Mouse (Mus musculus) embryo, embryonic 10 days (tissue): ENCODE data around the gene Rbms3.
A peak's percentile ranks its signal among the peaks of the same experiment; 100 is the strongest.

Source experiments
- DNase-seq: peaks from one replicate; pipeline ENCODE4 v3.0.0-alpha.2; 2015; ENCODE audit warnings: low spot score

The Rbms3 gene

DNA sequence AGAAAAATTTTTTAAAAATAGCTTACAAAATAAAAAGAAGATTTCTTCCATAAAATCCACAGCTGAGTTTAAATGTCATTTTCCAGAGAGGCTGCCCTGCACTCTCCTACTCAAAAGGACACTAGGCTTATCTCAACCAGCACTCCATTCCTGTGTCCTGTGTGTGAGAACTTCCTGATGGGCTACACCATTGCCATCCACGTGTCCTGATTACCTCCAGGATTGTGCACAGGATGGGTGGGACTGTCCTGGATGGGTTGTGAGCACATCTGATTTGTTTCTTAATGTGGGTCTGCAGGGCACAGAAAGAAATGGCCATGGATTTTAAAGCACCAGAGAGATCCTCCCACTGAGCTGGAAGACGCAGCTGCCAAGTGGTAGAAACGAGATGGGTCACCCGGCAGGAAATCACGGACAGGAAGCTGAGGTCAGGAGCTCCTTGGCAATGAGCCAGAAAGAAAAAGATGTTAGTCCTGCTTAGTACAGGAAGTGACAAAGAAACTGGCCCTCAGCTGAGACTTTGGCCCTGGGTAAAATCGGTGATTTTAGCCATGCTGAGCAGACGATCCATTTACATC lies 256.5 kb downstream of the Rbms3 start:
- DNase-seq, result peak; percentile 62

DNA sequence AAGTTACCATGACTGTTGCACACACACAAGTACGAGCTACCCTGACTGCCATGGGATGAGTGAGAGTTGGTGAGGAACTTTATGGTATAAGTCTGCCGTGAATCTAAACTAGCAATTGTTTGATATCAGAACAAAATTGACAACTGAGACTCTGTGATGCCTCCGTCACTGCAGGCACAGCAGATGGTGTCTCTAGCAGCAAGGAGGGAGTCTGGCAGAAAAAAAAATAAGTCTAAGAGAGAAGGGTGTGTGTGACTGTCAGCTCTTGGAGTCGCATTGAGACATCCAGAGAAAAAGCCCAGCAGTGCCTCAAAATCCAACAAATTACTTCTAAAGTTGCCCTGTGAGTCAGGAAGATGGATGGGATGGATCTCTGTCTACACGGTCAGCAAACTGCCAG lies 257.7 kb downstream of the Rbms3 start:
- DNase-seq, result no peak

DNA sequence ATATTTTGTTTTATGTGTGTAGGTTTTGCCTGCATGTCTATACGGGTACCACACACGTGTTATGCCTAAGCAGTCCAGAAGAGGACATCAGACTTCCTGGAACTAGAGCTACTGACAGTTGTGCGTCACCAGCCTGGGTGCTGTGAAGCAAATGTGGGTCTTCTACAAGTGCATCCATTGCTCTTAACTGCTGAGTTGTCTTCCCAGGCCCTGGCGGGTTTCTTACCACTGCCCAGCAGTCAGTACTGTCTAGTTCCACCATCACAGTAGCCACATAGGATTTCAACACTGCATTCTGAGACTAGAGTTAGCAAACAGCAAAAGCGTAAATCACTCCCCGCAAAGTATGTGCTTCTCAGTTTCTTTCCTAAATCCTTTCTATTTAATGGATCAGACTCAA lies 259.6 kb downstream of the Rbms3 start:
- no peak for DNase-seq

DNA sequence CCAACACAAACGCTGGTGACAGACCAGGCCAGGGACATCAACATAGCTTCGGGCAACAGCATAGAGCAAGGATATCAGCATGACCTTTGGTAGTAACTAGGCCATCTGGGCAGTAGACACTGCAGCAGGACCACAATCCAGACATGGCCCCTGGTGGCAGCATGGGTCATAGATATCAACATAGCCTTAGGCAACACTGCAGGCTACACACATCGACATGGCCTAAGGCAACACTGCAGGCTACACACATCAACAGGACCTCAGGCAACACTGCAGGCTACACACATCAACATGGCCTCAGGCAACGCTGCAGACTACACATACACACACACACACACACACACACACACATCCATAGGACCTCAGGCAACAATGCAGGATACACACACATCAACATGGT lies 261.7 kb downstream of the Rbms3 start:
- no peak for DNase-seq

DNA sequence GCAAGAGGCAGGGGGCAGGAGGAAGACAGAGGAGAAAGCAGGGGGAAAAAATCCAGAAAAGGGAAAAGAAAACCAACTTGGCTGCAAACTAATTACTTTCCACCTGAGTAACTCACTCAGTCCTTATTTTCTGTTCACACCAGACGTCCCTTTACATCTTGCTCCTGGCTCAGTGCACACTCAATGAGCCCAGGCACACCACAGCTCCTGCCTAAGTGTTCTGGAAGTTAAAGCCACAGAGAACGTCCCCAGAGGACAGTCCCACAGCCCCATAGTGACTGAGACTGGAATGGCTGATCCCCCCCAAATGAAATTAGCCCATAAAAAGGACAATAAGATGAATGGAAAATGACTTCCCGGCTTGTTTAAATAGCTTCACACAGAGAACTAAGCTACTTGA lies 265.1 kb downstream of the Rbms3 start:
- no peak for DNase-seq

DNA sequence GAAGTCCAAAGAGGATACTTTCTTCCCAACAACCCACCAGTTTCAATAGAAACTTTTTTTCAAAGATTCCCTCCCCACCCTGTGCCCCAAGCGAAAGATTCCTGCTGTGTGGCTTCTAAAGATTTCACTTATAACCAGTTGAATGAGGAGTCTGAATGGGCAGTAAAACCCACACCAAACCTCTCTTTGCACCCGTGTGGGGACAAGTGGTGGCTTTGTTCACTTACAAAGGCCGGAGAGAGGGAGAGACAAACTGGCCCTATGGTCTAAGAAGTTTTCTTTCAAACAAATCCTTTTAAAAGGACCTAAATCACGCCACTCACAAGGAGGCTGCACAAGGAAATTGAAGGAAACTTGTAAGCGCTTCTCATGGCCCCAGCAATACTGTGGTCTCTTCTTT lies 268.3 kb downstream of the Rbms3 start:
- DNase-seq, result peak; percentile 45

DNA sequence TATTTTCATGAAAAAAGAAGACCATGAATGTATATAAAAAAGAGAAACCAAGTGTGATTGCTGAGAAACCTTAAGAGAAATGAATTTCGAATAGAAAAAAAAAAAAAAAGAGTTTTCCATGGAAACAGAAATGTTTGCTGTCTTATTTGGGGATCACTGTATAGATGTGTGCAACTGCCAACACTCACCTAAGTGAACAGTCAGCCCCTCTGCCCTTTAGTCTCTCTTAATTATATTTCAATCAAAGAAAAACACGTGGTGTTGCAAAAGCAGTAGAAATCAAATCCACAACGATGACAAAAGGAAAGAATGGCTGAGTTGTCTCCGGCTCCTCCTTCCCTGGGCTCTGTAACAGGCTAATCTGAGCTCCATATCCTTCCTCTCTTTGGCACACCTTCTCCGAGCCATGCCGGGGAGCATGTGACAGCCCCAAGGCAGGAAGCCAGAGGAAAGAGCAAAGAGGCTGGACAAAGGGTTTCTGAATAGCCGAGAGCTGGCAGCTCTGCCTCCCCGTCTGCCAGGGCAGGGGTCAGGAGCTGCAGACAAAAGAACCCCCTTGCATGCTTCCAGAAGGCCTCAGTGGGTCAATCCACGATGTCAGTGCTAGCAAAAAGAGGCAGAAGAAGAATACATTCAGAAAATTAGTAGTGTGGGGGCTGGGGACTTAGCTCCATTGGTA lies 272.8 kb downstream of the Rbms3 start:
- peak; percentile 83 for DNase-seq

DNA sequence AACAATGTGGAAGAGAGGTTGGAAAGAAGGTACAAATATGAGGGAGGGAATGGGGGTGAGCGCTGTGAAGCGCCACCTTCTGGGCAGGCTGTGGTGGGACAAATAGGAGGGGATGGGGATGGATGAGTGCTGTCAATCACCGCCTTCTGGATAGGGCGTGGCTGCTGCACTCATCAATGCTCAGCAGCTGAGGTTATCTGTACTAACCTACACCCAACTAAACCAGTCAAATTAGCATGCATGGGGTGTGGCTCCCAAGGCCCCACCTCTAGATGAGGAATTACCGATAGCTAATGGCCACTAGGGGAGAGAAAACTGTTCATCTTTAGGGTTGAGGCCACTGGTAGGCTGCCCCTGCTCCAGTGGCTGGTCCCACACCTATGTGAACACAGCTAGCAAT lies 274.2 kb downstream of the Rbms3 start:
- no peak for DNase-seq

DNA sequence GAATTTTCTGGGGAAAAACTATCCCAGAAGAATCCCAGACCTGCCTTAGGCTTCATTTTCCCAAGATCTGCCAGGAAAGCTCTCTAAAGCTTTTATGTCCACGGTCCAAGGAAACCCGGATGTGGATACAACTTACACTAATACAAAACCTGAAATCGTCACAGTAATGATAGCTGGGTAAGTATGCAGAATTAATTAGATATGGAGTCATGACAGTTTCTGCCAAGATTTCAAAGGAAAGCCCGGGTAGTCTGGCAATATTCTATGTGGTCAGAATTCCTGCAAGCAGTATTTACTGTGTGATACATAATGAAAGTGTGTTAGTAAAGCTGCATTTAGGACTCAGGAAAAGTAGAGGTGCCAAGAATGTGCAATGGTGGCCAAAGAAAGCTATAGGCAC lies 287.4 kb downstream of the Rbms3 start:
- DNase-seq, result no peak

DNA sequence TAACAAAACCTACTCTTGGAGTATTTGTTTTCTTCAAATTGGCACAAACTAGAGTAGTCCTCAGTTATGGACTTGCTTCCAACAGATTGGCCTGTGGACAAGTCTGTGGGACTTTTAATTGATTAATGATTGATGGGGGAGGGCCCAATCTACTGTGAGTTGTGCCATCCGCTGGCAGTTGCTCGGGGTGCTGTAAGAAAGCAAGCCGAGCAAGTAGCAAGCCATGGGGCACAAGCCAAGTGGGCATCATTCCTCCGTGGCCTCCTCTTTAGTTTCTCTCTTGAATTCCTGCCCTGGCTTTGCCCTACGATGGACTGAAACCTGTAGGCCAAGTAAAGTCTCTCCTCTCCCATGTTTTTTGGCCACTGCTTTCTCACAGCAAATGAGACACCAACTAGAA lies 299.0 kb downstream of the Rbms3 start:
- no peak for DNase-seq

DNA sequence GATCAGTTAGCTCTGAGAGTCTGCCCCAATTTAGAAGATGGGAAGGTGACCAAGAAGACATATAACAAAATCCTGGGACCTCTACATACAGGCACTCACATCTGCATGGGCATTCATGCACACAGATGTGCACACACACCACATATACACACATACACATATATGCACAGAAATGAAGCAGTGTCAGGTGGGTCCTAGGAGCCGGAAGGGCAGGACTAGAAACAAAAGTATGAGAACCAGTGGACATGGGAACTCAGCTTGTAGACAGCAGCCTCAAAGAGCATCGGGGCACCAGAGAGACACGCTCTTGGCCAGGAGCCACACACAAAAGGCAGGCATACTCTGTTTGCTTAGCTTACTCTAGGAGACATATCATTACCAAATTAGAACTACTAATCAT lies 310.4 kb downstream of the Rbms3 start:
- no peak for DNase-seq

DNA sequence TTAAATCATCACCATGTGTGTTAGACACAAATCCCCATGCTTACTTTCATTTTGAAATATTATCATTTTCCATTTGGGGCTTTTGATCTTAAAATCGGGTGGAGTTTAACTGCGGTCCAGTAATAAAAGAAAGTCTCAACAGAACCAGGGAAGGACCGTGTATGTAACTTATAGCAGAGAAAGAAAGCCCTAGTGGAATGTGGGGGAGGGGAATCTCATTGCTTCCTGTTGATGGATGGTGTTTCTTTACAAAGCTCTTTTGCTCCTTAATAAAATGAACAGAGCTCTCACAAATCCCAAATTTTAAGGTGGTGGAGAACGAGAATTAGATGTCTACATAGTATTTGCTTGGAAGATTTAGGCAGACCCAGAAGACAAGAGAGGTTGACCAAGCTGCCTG lies 311.3 kb downstream of the Rbms3 start:
- DNase-seq, result no peak

DNA sequence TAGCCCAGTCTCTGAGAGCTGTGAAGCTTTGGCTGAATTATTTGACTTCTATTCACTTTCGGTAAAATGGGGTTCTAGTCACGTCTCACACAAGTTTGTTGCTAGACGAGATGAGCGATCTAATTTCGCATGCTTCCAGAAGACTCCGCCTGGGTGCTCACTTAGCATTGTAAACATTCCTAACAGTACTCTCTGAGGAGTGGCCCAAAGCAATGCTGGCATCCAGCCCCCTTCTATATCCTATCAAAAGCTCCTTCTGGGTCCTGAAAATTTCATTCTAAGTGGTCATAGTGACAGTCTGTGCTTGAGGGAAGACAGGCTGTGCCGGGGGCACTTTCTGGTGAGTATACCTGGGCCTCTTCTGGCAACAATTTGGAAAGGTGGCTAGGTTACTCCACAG lies 312.5 kb downstream of the Rbms3 start:
- no peak for DNase-seq

DNA sequence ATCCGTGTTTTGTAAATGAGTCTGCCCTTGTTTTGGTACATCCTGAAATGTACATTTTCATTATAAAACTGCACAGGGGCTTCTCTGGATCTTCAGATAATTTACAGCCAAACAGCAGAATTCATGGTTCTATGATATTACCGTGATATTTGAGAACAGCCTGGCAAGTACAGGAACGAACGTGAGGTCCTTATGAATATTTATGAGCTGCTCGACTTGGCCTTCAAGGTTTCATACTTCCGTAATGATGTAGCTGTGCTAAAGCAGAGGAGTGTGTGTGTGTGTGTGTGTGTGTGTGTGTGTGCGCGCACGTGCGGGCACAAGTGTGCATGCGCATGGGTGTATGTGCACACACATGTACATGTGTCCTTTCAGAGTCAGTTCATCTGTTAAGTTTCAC lies 316.1 kb downstream of the Rbms3 start:
- DNase-seq, result no peak

DNA sequence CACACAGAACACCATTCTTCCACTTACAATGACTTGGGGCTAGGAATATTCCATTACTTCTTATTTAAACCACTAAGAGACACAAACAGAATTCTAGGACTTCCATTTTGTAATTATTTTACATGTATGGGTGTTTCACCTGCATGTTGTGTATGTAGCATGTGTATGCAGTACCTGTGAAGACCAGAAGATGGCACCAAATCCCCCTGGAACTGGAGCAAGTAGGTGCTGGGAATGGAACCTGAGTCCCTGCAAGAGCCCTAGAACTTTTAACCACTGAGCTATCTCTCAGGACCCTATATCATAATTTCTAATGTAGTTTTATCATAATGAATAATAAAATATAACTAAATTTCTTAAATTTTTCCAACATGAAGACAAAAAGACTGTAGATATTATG lies 319.9 kb downstream of the Rbms3 start:
- no peak for DNase-seq

DNA sequence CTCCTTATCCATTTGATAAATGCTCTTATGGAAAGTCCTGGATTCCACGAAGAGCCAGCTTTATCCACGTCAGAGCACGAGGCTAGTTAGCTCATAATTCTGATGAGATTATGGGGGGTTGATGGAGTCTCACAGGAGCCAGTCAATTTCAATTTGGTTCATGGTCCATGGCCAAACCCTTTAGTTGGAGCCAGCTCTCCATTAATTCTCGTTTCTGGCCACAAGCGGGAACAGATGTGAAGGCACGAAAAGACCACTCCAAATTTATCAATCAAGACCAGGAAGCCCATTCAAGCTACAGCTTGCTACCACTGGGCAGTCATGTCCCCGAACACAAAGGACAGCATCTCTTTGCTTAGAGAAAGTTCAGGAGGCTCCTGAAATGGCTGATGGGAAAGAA lies 330.7 kb downstream of the Rbms3 start:
- DNase-seq, result no peak

DNA sequence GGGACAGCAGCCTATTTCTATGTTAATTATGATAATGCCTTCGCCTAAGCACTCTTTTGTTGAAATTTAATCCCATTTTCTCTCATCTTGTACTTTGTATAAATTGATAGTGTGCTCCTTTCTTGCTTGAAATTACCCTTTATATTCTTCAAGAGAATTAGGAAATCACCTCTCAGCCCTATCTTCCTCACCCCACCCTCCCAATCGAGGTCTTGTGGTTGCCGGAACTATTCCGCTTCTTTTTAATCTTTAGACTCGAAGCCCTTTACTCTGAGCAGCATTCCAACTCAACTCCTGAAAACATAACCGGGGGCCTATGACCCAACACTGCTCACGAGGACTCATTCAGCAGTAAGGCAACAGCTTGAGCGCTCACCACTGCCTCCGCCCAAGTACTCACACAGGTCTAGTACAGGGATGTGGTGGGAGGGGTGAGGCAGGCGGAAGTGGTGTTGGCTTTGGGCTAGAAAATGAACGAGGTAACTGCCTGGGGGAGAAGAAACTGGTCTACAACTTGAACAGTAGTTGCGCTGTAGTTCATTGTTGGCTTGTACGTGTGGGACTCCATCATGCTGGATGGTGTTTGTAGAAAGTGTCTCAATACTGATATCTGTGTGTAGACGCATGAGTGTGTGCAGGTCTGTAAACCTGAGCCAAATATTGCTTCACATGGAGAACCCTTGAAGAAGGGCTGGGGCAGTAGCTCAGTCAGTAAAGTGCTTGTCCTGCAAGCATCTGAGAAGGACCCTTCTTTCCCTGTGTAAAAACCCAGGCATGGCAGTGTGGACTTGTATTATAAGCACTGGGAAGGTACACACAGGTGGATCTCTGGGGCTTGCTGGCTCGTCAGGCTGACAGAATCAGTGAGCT lies 331.8 kb downstream of the Rbms3 start:
- no peak for DNase-seq

DNA sequence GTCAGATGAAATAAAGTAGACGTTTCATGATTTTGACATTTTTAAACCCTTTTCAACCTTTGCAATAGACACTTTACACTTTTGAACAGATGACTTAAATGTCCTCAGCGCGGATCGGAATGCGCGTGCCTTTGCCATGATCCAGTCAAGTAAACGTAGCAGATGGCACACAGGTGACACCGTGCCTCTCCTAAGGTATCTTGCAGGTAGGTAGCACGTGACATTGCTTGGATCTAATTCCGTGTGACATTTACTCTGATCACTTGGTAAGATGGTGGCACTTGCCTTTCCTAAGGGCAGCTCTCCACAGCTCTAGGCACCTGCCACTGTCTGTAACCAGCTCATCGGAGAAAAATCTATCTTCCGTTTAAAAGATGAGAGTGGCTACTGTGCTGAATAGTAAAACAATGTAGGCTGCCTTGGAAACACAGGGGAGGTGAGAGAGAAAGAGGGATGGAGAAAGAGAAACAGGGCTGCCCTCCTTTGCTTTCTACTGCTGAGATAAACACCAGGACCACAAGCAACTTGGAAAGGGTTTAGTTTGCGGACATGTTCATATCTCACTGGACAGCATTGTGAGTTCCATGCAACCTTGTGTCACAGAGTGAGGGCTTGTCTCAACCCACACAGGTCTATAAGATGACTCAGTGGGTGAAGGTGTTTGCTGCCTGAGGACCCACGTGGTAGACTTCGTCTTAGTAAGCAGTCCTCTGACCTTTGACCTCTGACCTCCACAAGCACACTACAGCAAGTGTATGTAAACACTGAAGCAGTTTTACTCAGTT lies 338.5 kb downstream of the Rbms3 start:
- DNase-seq, result peak; percentile 33

DNA sequence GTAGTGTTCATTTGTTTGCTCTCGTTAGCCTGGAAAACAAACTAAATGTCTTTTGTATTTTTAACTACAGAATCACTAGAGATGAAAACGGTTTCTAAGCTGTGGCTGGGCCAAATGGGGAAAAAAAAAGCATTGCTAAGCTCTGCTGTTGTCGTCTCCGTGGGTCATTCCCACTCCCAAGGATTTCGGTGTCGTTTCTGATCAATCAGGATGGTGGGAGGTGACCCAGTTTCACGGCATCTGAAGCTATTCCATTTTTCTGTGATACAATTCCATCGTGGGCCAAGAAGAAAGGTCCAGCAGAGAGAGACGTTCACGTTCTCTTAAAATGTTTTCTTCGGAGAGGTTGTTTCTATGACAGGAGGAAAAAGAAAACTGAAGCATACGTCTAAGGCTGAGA lies 354.9 kb downstream of the Rbms3 start:
- no peak for DNase-seq

DNA sequence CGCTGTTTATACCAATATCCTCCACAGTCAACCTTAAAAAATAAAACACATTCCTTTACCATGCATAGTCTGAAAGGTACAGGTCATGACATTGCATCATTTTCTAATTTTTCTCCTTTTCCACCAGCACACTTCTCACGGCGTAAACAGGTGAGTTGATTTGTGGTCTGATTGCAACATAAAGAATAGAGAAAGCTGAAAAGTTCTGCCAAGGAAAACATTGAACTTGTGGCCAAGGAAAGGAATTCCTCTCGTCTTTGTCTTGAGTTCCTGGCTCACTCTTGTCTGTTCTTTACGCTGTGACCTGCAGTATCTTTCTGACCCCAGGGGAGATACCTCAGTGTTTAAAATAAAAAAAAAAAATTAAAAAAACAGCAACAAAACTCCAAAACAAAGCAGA lies 370.1 kb downstream of the Rbms3 start:
- no peak for DNase-seq

DNA sequence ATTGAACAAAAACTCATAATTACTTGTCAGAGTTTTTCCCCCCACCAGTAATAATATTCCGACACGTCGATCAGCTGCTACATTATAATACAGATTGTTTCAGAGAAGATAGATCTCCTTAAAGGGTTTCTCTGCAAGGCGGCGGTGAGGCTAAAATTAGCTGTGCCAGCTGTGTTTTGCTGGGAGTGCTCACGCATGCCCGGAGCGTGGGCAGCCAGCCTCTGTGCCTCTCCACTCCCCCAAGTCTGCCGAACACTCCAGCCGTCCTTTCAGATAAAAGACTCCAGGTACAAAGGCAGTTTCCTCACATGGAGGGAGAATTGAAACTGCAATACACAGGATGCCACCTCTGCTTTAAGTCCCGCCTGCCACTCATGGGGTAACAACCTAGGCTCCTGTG lies 376.4 kb downstream of the Rbms3 start:
- DNase-seq, result no peak

DNA sequence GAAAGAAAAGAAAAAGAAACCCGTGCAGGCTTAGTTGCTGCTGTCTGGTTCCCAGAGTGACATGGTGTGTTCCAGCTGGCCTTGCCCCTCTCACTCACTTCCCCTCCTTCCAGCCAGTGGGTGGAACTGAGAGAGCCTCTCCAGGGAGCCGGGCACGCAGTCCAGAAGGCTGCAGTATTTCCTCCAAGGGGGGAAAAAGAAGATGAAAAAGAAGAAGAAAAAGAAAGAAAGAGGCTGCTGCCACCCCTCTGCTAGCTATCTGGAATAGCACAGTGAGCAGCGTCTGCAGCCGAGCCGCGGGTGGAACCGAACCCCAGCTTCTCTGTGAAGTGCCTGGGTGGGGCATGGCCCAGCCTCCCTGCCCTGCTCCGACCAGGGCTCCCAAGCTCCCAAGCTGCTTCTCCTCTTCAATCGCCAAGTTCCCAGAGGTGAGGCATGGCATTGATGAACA lies 377.3 kb downstream of the Rbms3 start:
- peak; percentile 69 for DNase-seq
